Comparison of ENCODE assay signal across 8 mouse cellular contexts in genomic region chr5:136953015-136953414, GRCm38 (mm10). TPM values are rescaled to one million over a fixed set of nuclear protein-coding genes. Genes with fewer than 3 reads are reported as not detected.
A peak's percentile ranks its signal among the peaks of the same experiment; 100 is the strongest.
DNase-seq lines count a peak whose midpoint lies in the region; ATAC-seq and TF ChIP-seq lines count a peak whose summit lies in the region.

Gene Fis1 (plus strand): TSS chr5:136953275.

- peak within 1 kb of the TSS; percentile 58 to 71 (median 70) for H3K4me3 ChIP-seq in CH12.LX (replicated peaks in 1 of 3; ENCODE audit: low read depth in 2 of 3, low read length in 2 of 3, poor library complexity in 1 of 3)
- peak within 1 kb of the TSS; percentile 69 for H3K4me3 ChIP-seq in forebrain, embryonic 12.5 days (replicated peaks)
- H3K4me3 ChIP-seq in heart, postnatal 0 days (ENCODE audit: low read depth, low read length), result peak within 1 kb of the TSS; percentile 62
- H3K4me3 ChIP-seq in liver, embryonic 16.5 days (ENCODE audit: low read depth, low read length), result peak within 1 kb of the TSS; percentile 79
- H3K4me3 ChIP-seq in neural tube, embryonic 13.5 days, result peak within 1 kb of the TSS; percentile 65
- peak within 1 kb of the TSS; percentile 94 for H3K4me3 ChIP-seq in testis, adult 2 months (ENCODE audit: control insufficient read depth, low read depth, low read length)

- peak within 1 kb of the TSS; percentile 92 for H3K4me2 ChIP-seq in CH12.LX (ENCODE audit: insufficient read depth, low read depth, poor library complexity, severe bottlenecking)
- H3K4me2 ChIP-seq in forebrain, embryonic 12.5 days, result peak within 1 kb of the TSS; percentile 78
- peak within 1 kb of the TSS; percentile 61 for H3K4me2 ChIP-seq in heart, postnatal 0 days (ENCODE audit: low read depth, low read length)
- peak within 1 kb of the TSS; percentile 92 for H3K4me2 ChIP-seq in liver, embryonic 16.5 days (ENCODE audit: low read depth, low read length)
- H3K4me2 ChIP-seq in neural tube, embryonic 13.5 days, result peak within 1 kb of the TSS; percentile 74

- TF ChIP-seq EP300 in CH12.LX (IDR thresholded peaks at IDR 0.05; ENCODE audit: low read length), result no peak
- no peak for TF ChIP-seq EP300 in heart, postnatal 0 days (IDR thresholded peaks at IDR 0.05; ENCODE audit: low read depth)

- in situ Hi-C loops in CH12.LX (cut with MboI; ENCODE audit: low pct_ligation_motif_present, low pct_unique_long_range_greater_than_20kb, low sequenced_read_pairs), result no loop called here

- no peaks in the 10 kb centered on the region for H3K27me3 ChIP-seq in CH12.LX (replicated peaks)
- 0 out of 2 replicates have a peak, but pooled peaks cover 5% of the 10 kb centered on the region for H3K27me3 ChIP-seq in forebrain, embryonic 12.5 days
- no peaks in the 10 kb centered on the region for H3K27me3 ChIP-seq in heart, postnatal 0 days (ENCODE audit: control insufficient read depth, insufficient read depth, low read length)
- H3K27me3 ChIP-seq in liver, embryonic 16.5 days (ENCODE audit: control insufficient read depth, insufficient read depth, low read depth, low read length), result no peaks in the 10 kb centered on the region
- H3K27me3 ChIP-seq in neural tube, embryonic 13.5 days, result no peaks in the 10 kb centered on the region
- no peaks in the 10 kb centered on the region for H3K27me3 ChIP-seq in testis, adult 2 months (ENCODE audit: control insufficient read depth, insufficient read depth, low read length)

- no peak within 1 kb of the TSS for H3K27ac ChIP-seq in CH12.LX (ENCODE audit: insufficient read depth, low read depth)
- H3K27ac ChIP-seq in forebrain, embryonic 12.5 days, result peak within 1 kb of the TSS; percentile 80
- H3K27ac ChIP-seq in heart, postnatal 0 days (ENCODE audit: low read depth), result peak within 1 kb of the TSS; percentile 58
- peak within 1 kb of the TSS; percentile 71 for H3K27ac ChIP-seq in liver, embryonic 16.5 days (ENCODE audit: low read length)
- peak within 1 kb of the TSS; percentile 74 for H3K27ac ChIP-seq in neural tube, embryonic 13.5 days (replicated peaks)
- peak within 1 kb of the TSS; percentile 95 for H3K27ac ChIP-seq in testis, adult 2 months (ENCODE audit: control insufficient read depth, insufficient read depth, low read depth, low read length)

- under 1% methylated on average over 23 of the region's 23 CpGs for WGBS in forebrain, embryonic 12.5 days
- WGBS in heart, postnatal 0 days, result under 1% methylated on average over 23 of the region's 23 CpGs
- under 1% methylated on average over 23 of the region's 23 CpGs for WGBS in liver, embryonic 16.5 days (ENCODE audit: insufficient replicate concordance)
- 0% methylated on average over 23 of the region's 23 CpGs for WGBS in neural tube, embryonic 13.5 days

- ATAC-seq in forebrain, embryonic 12.5 days (ENCODE audit: low FRiP score), result peak; percentile 98
- ATAC-seq in heart, postnatal 0 days (ENCODE audit: insufficient read depth, low read depth), result peak; percentile 100
- peak; percentile 98 for ATAC-seq in liver, embryonic 16.5 days (ENCODE audit: low read depth)
- peak; percentile 95 for ATAC-seq in neural tube, embryonic 13.5 days (ENCODE audit: low read depth)

- dilution Hi-C loops in CH12.LX (cut with MboI; ENCODE audit: extremely low pct_ligation_motif_present, extremely low pct_unique_long_range_greater_than_20kb, low sequenced_read_pairs), result no loop called here

- peak; percentile 92 for DNase-seq in CH12.LX (ENCODE audit: extremely low read depth)
- DNase-seq in c-Kit-positive CD71-positive TER-119-negative erythroid progenitor cells, embryonic 14.5 days (ENCODE audit: low read depth), result peak; percentile 95
- DNase-seq in heart, postnatal 0 days (ENCODE audit: low spot score), result peak; percentile 98
- peak; percentile 99 for DNase-seq in kidney, postnatal 4 days

- no peaks in the 10 kb centered on the region for H3K9me3 ChIP-seq in CH12.LX (replicated peaks; ENCODE audit: low read length)
- no peaks in the 10 kb centered on the region for H3K9me3 ChIP-seq in forebrain, embryonic 12.5 days
- no peaks in the 10 kb centered on the region for H3K9me3 ChIP-seq in heart, postnatal 0 days (replicated peaks; ENCODE audit: control insufficient read depth, low read length)
- no peaks in the 10 kb centered on the region for H3K9me3 ChIP-seq in liver, embryonic 16.5 days (replicated peaks; ENCODE audit: control insufficient read depth, low read length)
- H3K9me3 ChIP-seq in neural tube, embryonic 13.5 days, result no peaks in the 10 kb centered on the region

- peak; percentile 47; the same call in 1 of the 2 replicates for TF ChIP-seq POLR2A in CH12.LX (IDR thresholded peaks at IDR 0.05; ENCODE audit: low read depth, low read length)
- peak; percentile 69 for TF ChIP-seq POLR2A in testis, adult 2 months (IDR thresholded peaks at IDR 0.05; ENCODE audit: control insufficient read depth, low read depth, low read length)

- H3K4me1 ChIP-seq in CH12.LX (ENCODE audit: control insufficient read depth in 1 of 2, insufficient read depth in 2 of 2), result peaks cover 4 to 25% of the 10 kb centered on the region in 2 experiments; a peak in 3 of 4 replicates
- peaks cover 22% of the 10 kb centered on the region for H3K4me1 ChIP-seq in forebrain, embryonic 12.5 days
- H3K4me1 ChIP-seq in heart, postnatal 0 days (ENCODE audit: control insufficient read depth, insufficient read depth), result peaks cover 6% of the 10 kb centered on the region
- H3K4me1 ChIP-seq in liver, embryonic 16.5 days (ENCODE audit: control insufficient read depth, low read depth, low read length), result peaks cover 17% of the 10 kb centered on the region
- H3K4me1 ChIP-seq in neural tube, embryonic 13.5 days (replicated peaks), result peaks cover 24% of the 10 kb centered on the region
- peaks cover 3% of the 10 kb centered on the region for H3K4me1 ChIP-seq in testis, adult 2 months (ENCODE audit: control insufficient read depth, insufficient read depth, low read length)

- no peaks in the 10 kb centered on the region for H3K79me2 ChIP-seq in CH12.LX (replicated peaks; ENCODE audit: control insufficient read depth, extremely low read depth, insufficient read depth, poor library complexity, severe bottlenecking)

- no peak for TF ChIP-seq CTCF in CH12.LX (conservative IDR thresholded peaks at IDR 0.05 in 1 of 2, IDR thresholded peaks at IDR 0.05 in 1 of 2; ENCODE audit: low read depth in 2 of 2, low read length in 2 of 2)
- no peak for TF ChIP-seq CTCF in heart, postnatal 0 days (IDR thresholded peaks at IDR 0.05; ENCODE audit: low read depth)
- no peak for TF ChIP-seq CTCF in testis, adult 2 months (IDR thresholded peaks at IDR 0.05; ENCODE audit: control insufficient read depth, insufficient read depth, insufficient replicate concordance, low read depth, low read length)

- TF ChIP-seq RAD21 in CH12.LX (IDR thresholded peaks at IDR 0.05; ENCODE audit: low read depth, low read length), result no peak

- H3K9ac ChIP-seq in CH12.LX (ENCODE audit: insufficient read depth, low read depth), result peak within 1 kb of the TSS; percentile 52
- peak within 1 kb of the TSS; percentile 74 for H3K9ac ChIP-seq in forebrain, embryonic 12.5 days
- peak within 1 kb of the TSS; percentile 64 for H3K9ac ChIP-seq in heart, postnatal 0 days (replicated peaks; ENCODE audit: low read depth, low read length)
- H3K9ac ChIP-seq in liver, embryonic 16.5 days (ENCODE audit: low read depth, low read length), result peak within 1 kb of the TSS; percentile 72
- H3K9ac ChIP-seq in neural tube, embryonic 13.5 days, result peak within 1 kb of the TSS; percentile 83

- peaks cover 0 to 7% of the 10 kb centered on the region in 2 experiments for H3K36me3 ChIP-seq in CH12.LX (replicated peaks in 1 of 2; ENCODE audit: control insufficient read depth in 1 of 2, insufficient read depth in 1 of 2, low read length in 1 of 2)
- H3K36me3 ChIP-seq in forebrain, embryonic 12.5 days (replicated peaks), result peaks cover 12% of the 10 kb centered on the region; the same call in 1 of the 2 replicates
- peaks cover 7% of the 10 kb centered on the region; the same call in 1 of the 2 replicates for H3K36me3 ChIP-seq in heart, postnatal 0 days (replicated peaks; ENCODE audit: control insufficient read depth, insufficient read depth, low read length)
- H3K36me3 ChIP-seq in liver, embryonic 16.5 days (ENCODE audit: control insufficient read depth, insufficient read depth), result no peaks in the 10 kb centered on the region
- H3K36me3 ChIP-seq in neural tube, embryonic 13.5 days, result peaks cover 10% of the 10 kb centered on the region; the same call in 1 of the 2 replicates
- no peaks in the 10 kb centered on the region for H3K36me3 ChIP-seq in testis, adult 2 months (ENCODE audit: control insufficient read depth, insufficient read depth, low read length)

TF ChIP-seq in CH12.LX, 34 proteins besides CTCF, POLR2A, EP300 and RAD21 (continues in another document):
- TF ChIP-seq ZNF384 (IDR thresholded peaks at IDR 0.05; ENCODE audit: low read depth, low read length) (no peak), KAT2A (IDR thresholded peaks at IDR 0.05; ENCODE audit: insufficient replicate concordance, low read length) (no peak), MYC (IDR thresholded peaks at IDR 0.05; ENCODE audit: low read depth, low read length) (no peak), CHD2 (IDR thresholded peaks at IDR 0.05; ENCODE audit: low read length) (no peak), E2F4 (IDR thresholded peaks at IDR 0.05; ENCODE audit: insufficient replicate concordance, low read depth, low read length) (no peak), CHD1 (IDR thresholded peaks at IDR 0.05; ENCODE audit: low read depth, low read length) (no peak), SIN3A (IDR thresholded peaks at IDR 0.05; ENCODE audit: low read length) (peak; percentile 77), GABPA (IDR thresholded peaks at IDR 0.05; ENCODE audit: insufficient replicate concordance, low read depth, low read length) (no peak), TCF12 (IDR thresholded peaks at IDR 0.05; ENCODE audit: low read depth, low read length) (0 out of 2 replicates have a peak, but pooled peaks have one; percentile 48), TBP (conservative IDR thresholded peaks at IDR 0.05; ENCODE audit: low read depth, low read length) (0 out of 2 replicates have a peak, but pooled peaks have one; percentile 36), IRF4 (IDR thresholded peaks at IDR 0.05; ENCODE audit: low read depth, low read length) (no peak), USF1 (IDR thresholded peaks at IDR 0.05; ENCODE audit: low read depth, low read length) (no peak), POLR2AphosphoS2 (IDR thresholded peaks at IDR 0.05; ENCODE audit: low read depth, low read length) (no peak)

RNA-seq across cellular contexts. Expression of gene Fis1, which starts in this region (rescaled TPM):
- total RNA-seq in CH12.LX (2012; rRNA removed) (207 and 210 TPM in 2 replicates), CH12.LX (2014; rRNA removed) (140 and 142 TPM in 2 replicates)
- polyA plus RNA-seq in CH12.LX (2012; ENCODE audit: insufficient read length, low read depth), result 152 and 203 TPM in 2 replicates
- 287 and 302 TPM in 2 replicates for polyA plus RNA-seq in forebrain, embryonic 12.5 days (2016; fragmentation: Nextera tagmentation; extraction: Ambion mirVana)
- 143 and 175 TPM in 2 replicates for total RNA-seq in heart, postnatal 0 days (2014; rRNA removed; ENCODE audit: low replicate concordance)
- polyA plus RNA-seq in heart, postnatal 0 days (2015; fragmentation: Nextera tagmentation; extraction: Ambion mirVana), result 245 and 249 TPM in 2 replicates
- polyA plus RNA-seq in liver, embryonic 16.5 days (2015; fragmentation: Nextera tagmentation; extraction: Ambion mirVana), result 172 and 179 TPM in 2 replicates
- polyA plus RNA-seq in neural tube, embryonic 13.5 days (2015; fragmentation: Nextera tagmentation; extraction: Ambion mirVana), result 327 and 376 TPM in 2 replicates
- 71.3 and 76.5 TPM in 2 replicates for polyA plus RNA-seq in testis, adult 2 months (2012; rRNA removed)
